ENCODE assay signal across 20 mouse cellular contexts in the genomic region with DNA sequence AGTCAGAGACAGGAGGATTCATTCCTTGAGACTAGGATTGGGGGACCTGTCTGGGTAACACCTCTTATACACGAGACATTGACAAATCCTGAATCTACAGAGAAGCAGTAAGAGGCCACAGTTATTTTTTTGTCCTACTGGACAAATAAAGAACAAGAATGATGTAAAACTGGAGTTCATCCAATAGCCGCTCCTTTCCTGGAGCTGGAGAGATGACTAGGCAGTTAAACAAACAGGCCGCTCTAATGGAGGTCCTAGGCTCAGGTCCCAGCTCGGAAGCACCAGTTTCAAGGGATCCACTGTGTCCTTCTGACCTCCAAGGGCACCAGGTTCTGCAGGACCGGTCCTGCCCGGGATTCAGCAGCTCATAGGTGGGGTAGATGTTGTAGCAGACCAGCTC. TPM values are rescaled to one million over a fixed set of nuclear protein-coding genes. Genes with fewer than 3 reads are reported as not detected.
DNase-seq lines count a peak whose midpoint lies in the region.
"Had no signal": no experiment of that assay in that cellular context is flagged by ENCODE, and none has a peak within 500 bp of the region (broad histone marks: within the 10 kb centered on the region; RNA-seq: fewer than 3 reads in every experiment).

No protein-coding gene starts in this region.

- DNase-seq in heart, postnatal 36 days: peak; percentile 2 to 14
- no peak for DNase-seq in heart, postnatal 25 days (ENCODE audit: low spot score)
- DNase-seq in 3134 (ENCODE audit: extremely low read depth, insufficient read length, low spot score): peak; percentile 51
- DNase-seq in ES-CJ7 (ENCODE audit: low read depth, low spot score): peak; percentile 12
- peak; percentile 33 for DNase-seq in fibroblast of lung, adult 2 months (ENCODE audit: low read depth)
- DNase-seq in ovary, postnatal 14 days (ENCODE audit: low spot score): no peak
- DNase-seq in T-cell, adult 2 months (ENCODE audit: low spot score): no peak
- DNase-seq: adrenal gland, adult 8-10 months; cerebellum, adult 9-11 months; forebrain, postnatal 0 days; gastrocnemius, postnatal 14 days; kidney, adult 11 months; layer of hippocampus, postnatal 36 days; lung, postnatal 14 days; right cerebral cortex, postnatal 14 days; thymus, postnatal 14 days had no signal

- intact Hi-C loops in heart, postnatal 36 days (cut with DNase I): loop anchor here (10.0 kb wide), 1 partner anchor 60 kb away; no protein-coding TSS in a partner anchor
- intact Hi-C loops in heart, postnatal 25 days (cut with DNase I): loop anchor here (10.0 kb wide), 1 partner anchor 640 kb away; no protein-coding TSS in a partner anchor

RNA-seq across cellular contexts. Expression of gene Ceacam10, which starts 27.8 kb away (rescaled TPM):
- total RNA-seq in heart, postnatal 36 days (2021): not detected
- not detected for total RNA-seq in heart, postnatal 25 days (2021)
- total RNA-seq: gastrocnemius, postnatal 14 days; heart, adult 18-20 months; layer of hippocampus, adult 18-20 months; layer of hippocampus, postnatal 36 days; left cerebral cortex, postnatal 14 days had no signal

RNA-seq across cellular contexts. Expression of gene Cd177, which starts 44.7 kb away (rescaled TPM):
- total RNA-seq in heart, postnatal 36 days (2021): under 1 TPM in 1 of 2 experiments, not detected in 1; 0.17 TPM
- total RNA-seq in heart, postnatal 25 days (2021): under 1 TPM in 1 of 2 experiments, not detected in 1; 0.08 TPM
- total RNA-seq: G1E; gastrocnemius, postnatal 14 days; layer of hippocampus, postnatal 36 days; left cerebral cortex, postnatal 14 days had no signal

RNA-seq across cellular contexts. Expression of gene Gm9844, which starts 57.2 kb away (rescaled TPM):
- total RNA-seq in heart, postnatal 36 days (2021): not detected
- not detected for total RNA-seq in heart, postnatal 25 days (2021)
- total RNA-seq: adrenal gland, adult 8-10 months; G1E; heart, adult 18-20 months; layer of hippocampus, postnatal 36 days; left cerebral cortex, postnatal 14 days had no signal

Comparison
In these comparisons a context has a peak if more than half of its experiments do, and no peak if none do; other contexts are left out.
1. DNase-seq: peak in heart, postnatal 36 days (2 of 2), 3134 (single experiment), ES-CJ7 (single experiment) and fibroblast of lung, adult 2 months (single experiment); none in heart, postnatal 25 days (single experiment), ovary, postnatal 14 days (single experiment) and T-cell, adult 2 months (single experiment).